Mouse (Mus musculus) lung, postnatal 0 days (tissue): ENCODE measurements at regions not wholly inside any gene's neighbourhood (a gene's known extent, or its start where the extent isn't known, plus 50 kb on each side); places are given as distances from the start of the nearest gene placed in this dataset.

ENCODE experiments used
- ATAC-seq: fragments of 200-750 bp; cut with Nextera tagmentation; 2 replicates; pipeline ENCODE4 v1.8.0; 2017; ENCODE audit warnings: moderate library complexity
- DNase-seq: peaks from one replicate; pipeline ENCODE4 v3.0.0-alpha.2; 2016; ENCODE audit warnings: low spot score
- H3K27ac ChIP-seq: fragments of 300-500 bp; sonication (generic); 2 replicates; pipeline ENCODE4 v1.5.1; 2014; ENCODE audit warnings: antibody characterized with exemption, mild to moderate bottlenecking, low read length, mixed read lengths
- H3K27me3 ChIP-seq: fragments of 300-500 bp; sonication (generic); replicated peaks from 2 replicates; pipeline ENCODE4 v1.6.1; 2014; ENCODE audit warnings: low read length, mixed read lengths; ENCODE audit not compliant: insufficient read depth
- H3K36me3 ChIP-seq: fragments of 300-500 bp; sonication (generic); 2 replicates; pipeline ENCODE4 v1.6.1; 2014; ENCODE audit warnings: low read length, mixed read lengths; ENCODE audit not compliant: insufficient read depth
- H3K4me1 ChIP-seq: fragments of 300-500 bp; sonication (generic); 2 replicates; pipeline ENCODE4 v1.6.1; 2014; ENCODE audit warnings: antibody characterized with exemption, low read depth, low read length, mixed read lengths; ENCODE audit not compliant: insufficient read depth
- H3K4me2 ChIP-seq: fragments of 300-500 bp; sonication (generic); replicated peaks from 2 replicates; pipeline ENCODE4 v1.6.1; 2014; ENCODE audit warnings: low read depth, mild to moderate bottlenecking, low read length, moderate library complexity, mixed read lengths
- H3K4me3 ChIP-seq: fragments of 300-500 bp; sonication (generic); 2 replicates; pipeline ENCODE4 v1.5.1; 2014; ENCODE audit warnings: low read depth, low read length
- H3K9ac ChIP-seq: fragments of 300-500 bp; sonication (generic); replicated peaks from 2 replicates; pipeline ENCODE4 v1.6.1; 2014; ENCODE audit warnings: low read depth, mild to moderate bottlenecking
- H3K9me3 ChIP-seq: fragments of 300-500 bp; sonication (generic); 2 replicates; pipeline ENCODE4 v1.6.1; 2016; ENCODE audit warnings: low read length, mixed read lengths
- CTCF ChIP-seq: IDR thresholded peaks from 2 replicates; pipeline ENCODE4 v1.5.1; 2016; ENCODE audit warnings: antibody characterized with exemption, mild to moderate bottlenecking
- EP300 ChIP-seq: IDR thresholded peaks from 2 replicates; pipeline ENCODE4 v1.6.1; 2016; ENCODE audit warnings: antibody characterized with exemption, mild to moderate bottlenecking, control low read depth
- WGBS: fragments of 180-500 bp; shearing (Covaris S2); extraction: QIAGEN DNeasy Blood & Tissue Kit; methylation state at CpG from one replicate; pipeline ENCODE4 v1.1.7; 2014; 5-methylcytosine and 5-hydroxymethylcytosine counted together

- WGBS, result 8% methylated on average over 2 of the region's 2 CpGs
- TF ChIP-seq EP300 (no peak), CTCF (no peak)
- Histone ChIP-seq H3K36me3 (no peaks in the 10 kb centered on the region), H3K4me2 (no peak overlapping the region), H3K9ac (no peak overlapping the region), H3K4me3 (no peak overlapping the region), H3K27ac (no peak overlapping the region), H3K27me3 (no peaks in the 10 kb centered on the region), H3K4me1 (no peaks in the 10 kb centered on the region), H3K9me3 (no peaks in the 10 kb centered on the region)
- no peak for ATAC-seq
- DNase-seq, result no peak
These were observed 103.7 kb upstream of the Col8a1 start for GRCm38 (mm10) chr16:57858151-57858764.

- no peaks in the 10 kb centered on the region for H3K9me3 ChIP-seq
- no peak overlapping the region for H3K27ac ChIP-seq
- no peaks in the 10 kb centered on the region for H3K36me3 ChIP-seq
- no peaks in the 10 kb centered on the region for H3K27me3 ChIP-seq
- no peak overlapping the region for H3K4me3 ChIP-seq
- TF ChIP-seq EP300 (no peak), CTCF (no peak)
- DNase-seq, result no peak
- H3K9ac ChIP-seq, result no peak overlapping the region
- no peaks in the 10 kb centered on the region for H3K4me1 ChIP-seq
- H3K4me2 ChIP-seq, result no peak overlapping the region
- no peak for ATAC-seq
- WGBS, result 32% methylated on average over 7 of the region's 7 CpGs
These were observed 104.2 kb upstream of the Col8a1 start for GRCm38 (mm10) chr16:57858765-57859201.

GRCm38 (mm10) chr16:57863206-57863860, 108.8 kb upstream of the Col8a1 start:
- 77% methylated on average over 9 of the region's 9 CpGs for WGBS
- Histone ChIP-seq H3K27me3 (no peaks in the 10 kb centered on the region), H3K4me2 (no peak overlapping the region), H3K9me3 (no peaks in the 10 kb centered on the region), H3K36me3 (no peaks in the 10 kb centered on the region), H3K9ac (no peak overlapping the region), H3K4me1 (no peaks in the 10 kb centered on the region), H3K4me3 (no peak overlapping the region), H3K27ac (no peak overlapping the region)
- DNase-seq, result no peak
- ATAC-seq, result no peak
- TF ChIP-seq EP300 (no peak), CTCF (no peak)

- DNase-seq (no peak), ATAC-seq (no peak)
- Histone ChIP-seq H3K4me2 (no peak overlapping the region), H3K4me1 (no peaks in the 10 kb centered on the region), H3K4me3 (no peak overlapping the region), H3K9me3 (no peaks in the 10 kb centered on the region), H3K36me3 (no peaks in the 10 kb centered on the region), H3K27ac (no peak overlapping the region), H3K9ac (no peak overlapping the region), H3K27me3 (no peaks in the 10 kb centered on the region)
- WGBS, result 95% methylated on average over 4 of the region's 4 CpGs
- TF ChIP-seq EP300 (no peak), CTCF (no peak)
These were observed 122.3 kb upstream of the Col8a1 start for GRCm38 (mm10) chr16:57876857-57877256.

GRCm38 (mm10) chr16:57881575-57882094, 127.1 kb upstream of the Col8a1 start:
- no peaks in the 10 kb centered on the region for H3K4me1 ChIP-seq
- no peaks in the 10 kb centered on the region for H3K36me3 ChIP-seq
- no peaks in the 10 kb centered on the region for H3K27me3 ChIP-seq
- TF ChIP-seq EP300, result no peak
- DNase-seq, result no peak
- H3K9me3 ChIP-seq, result no peaks in the 10 kb centered on the region
- no peak overlapping the region for H3K4me3 ChIP-seq
- WGBS, result 69% methylated on average over 8 of the region's 8 CpGs
- H3K9ac ChIP-seq, result no peak overlapping the region
- ATAC-seq, result no peak
- no peak overlapping the region for H3K27ac ChIP-seq
- H3K4me2 ChIP-seq, result no peak overlapping the region

GRCm38 (mm10) chr16:57888138-57888537, 133.6 kb upstream of the Col8a1 start:
- Histone ChIP-seq H3K4me1 (no peaks in the 10 kb centered on the region), H3K27ac (no peak overlapping the region), H3K36me3 (no peaks in the 10 kb centered on the region), H3K27me3 (no peaks in the 10 kb centered on the region), H3K9me3 (no peaks in the 10 kb centered on the region), H3K9ac (no peak overlapping the region), H3K4me2 (no peak overlapping the region), H3K4me3 (no peak overlapping the region)
- no peak for DNase-seq
- no peak for TF ChIP-seq EP300
- TF ChIP-seq CTCF, result no peak
- no peak for ATAC-seq
- 77% methylated on average over 2 of the region's 2 CpGs for WGBS
